Mouse (Mus musculus): Measurements from ENCODE around the gene Rasl11b. TPM values are rescaled to one million over a fixed set of nuclear protein-coding genes. Genes with fewer than 3 reads are reported as not detected.

Gene Rasl11b
- polyA plus RNA-seq, 1 experiment from 2014 or later: 91.2 TPM

GRCm38 (mm10) chr5:74226183-74226582, 31.1 kb downstream of the Rasl11b start:
- no peaks in the 10 kb centered on the region for H3K36me3 ChIP-seq
- WGBS: 91% methylated on average over 5 of the region's 5 CpGs
- H3K9me3 ChIP-seq (replicated peaks): no peaks in the 10 kb centered on the region
- no peaks in the 10 kb centered on the region for H3K27me3 ChIP-seq (ENCODE audit: low read depth, poor library complexity, severe bottlenecking)
- no peak for DNase-seq (ENCODE audit: low spot score)
- peaks cover 8% of the 10 kb centered on the region; the same call in 1 of the 2 replicates for H3K4me1 ChIP-seq
- H3K27ac ChIP-seq: no peak overlapping the region
- H3K4me3 ChIP-seq: no peak overlapping the region

- no peak overlapping the region for H3K4me3 ChIP-seq
- no peaks in the 10 kb centered on the region for H3K27me3 ChIP-seq (ENCODE audit: low read depth, poor library complexity, severe bottlenecking)
- no peak for DNase-seq (ENCODE audit: low spot score)
- H3K36me3 ChIP-seq: no peaks in the 10 kb centered on the region
- no peaks in the 10 kb centered on the region for H3K9me3 ChIP-seq (replicated peaks)
- 96% methylated on average over 6 of the region's 6 CpGs for WGBS
- no peak overlapping the region for H3K27ac ChIP-seq
- H3K4me1 ChIP-seq: peaks cover 11% of the 10 kb centered on the region; the same call in 1 of the 2 replicates
Measured at GRCm38 (mm10) chr5:74227352-74227751, 32.3 kb downstream of the Rasl11b start.

GRCm38 (mm10) chr5:74228938-74229337, 33.9 kb downstream of the Rasl11b start:
- Histone ChIP-seq H3K4me1 (peaks cover 11% of the 10 kb centered on the region; the same call in 1 of the 2 replicates), H3K27ac (no peak overlapping the region), H3K4me3 (no peak overlapping the region), H3K36me3 (no peaks in the 10 kb centered on the region), H3K9me3 (replicated peaks) (no peaks in the 10 kb centered on the region), H3K27me3 (ENCODE audit: low read depth, poor library complexity, severe bottlenecking) (no peaks in the 10 kb centered on the region)
- no peak for DNase-seq (ENCODE audit: low spot score)
- WGBS: 54% methylated on average over 1 of the region's 1 CpGs

GRCm38 (mm10) chr5:74229775-74230413, 34.8 kb downstream of the Rasl11b start:
- Histone ChIP-seq H3K36me3 (no peaks in the 10 kb centered on the region), H3K9me3 (replicated peaks) (no peaks in the 10 kb centered on the region), H3K27ac (peak overlapping the region; percentile 21; the same call in 1 of the 2 replicates), H3K4me3 (no peak overlapping the region), H3K4me1 (peaks cover 11% of the 10 kb centered on the region; the same call in 1 of the 2 replicates), H3K27me3 (ENCODE audit: low read depth, poor library complexity, severe bottlenecking) (no peaks in the 10 kb centered on the region)
- 72% methylated on average over 11 of the region's 11 CpGs for WGBS
- no peak for DNase-seq (ENCODE audit: low spot score)

- H3K27me3 ChIP-seq (ENCODE audit: low read depth, poor library complexity, severe bottlenecking): no peaks in the 10 kb centered on the region
- WGBS: 74% methylated on average over 2 of the region's 2 CpGs
- H3K4me1 ChIP-seq: peaks cover 11% of the 10 kb centered on the region; the same call in 1 of the 2 replicates
- H3K9me3 ChIP-seq (replicated peaks): no peaks in the 10 kb centered on the region
- peak overlapping the region; percentile 21; the same call in 1 of the 2 replicates for H3K27ac ChIP-seq
- no peaks in the 10 kb centered on the region for H3K36me3 ChIP-seq
- no peak for DNase-seq (ENCODE audit: low spot score)
- H3K4me3 ChIP-seq: no peak overlapping the region
Measured at GRCm38 (mm10) chr5:74230525-74230924, 35.4 kb downstream of the Rasl11b start.

- 93% methylated on average over 7 of the region's 7 CpGs for WGBS
- DNase-seq (ENCODE audit: low spot score): no peak
- Histone ChIP-seq H3K4me1 (peaks cover 11% of the 10 kb centered on the region; the same call in 1 of the 2 replicates), H3K27me3 (ENCODE audit: low read depth, poor library complexity, severe bottlenecking) (no peaks in the 10 kb centered on the region), H3K9me3 (replicated peaks) (no peaks in the 10 kb centered on the region), H3K4me3 (no peak overlapping the region), H3K27ac (no peak overlapping the region), H3K36me3 (no peaks in the 10 kb centered on the region)
Measured at GRCm38 (mm10) chr5:74233808-74234207, 38.7 kb downstream of the Rasl11b start.

- Histone ChIP-seq H3K36me3 (no peaks in the 10 kb centered on the region), H3K4me1 (peaks cover 24% of the 10 kb centered on the region), H3K27me3 (ENCODE audit: low read depth, poor library complexity, severe bottlenecking) (no peaks in the 10 kb centered on the region), H3K9me3 (replicated peaks) (no peaks in the 10 kb centered on the region), H3K27ac (no peak overlapping the region), H3K4me3 (no peak overlapping the region)
- 93% methylated on average over 1 of the region's 1 CpGs for WGBS
- DNase-seq (ENCODE audit: low spot score): no peak
Measured at GRCm38 (mm10) chr5:74239369-74239768, 44.3 kb downstream of the Rasl11b start.

- 79% methylated on average over 8 of the region's 8 CpGs for WGBS
- Histone ChIP-seq H3K9me3 (replicated peaks) (no peaks in the 10 kb centered on the region), H3K27ac (0 out of 2 replicates have a peak overlapping the region, but pooled peaks have one; percentile 28), H3K27me3 (ENCODE audit: low read depth, poor library complexity, severe bottlenecking) (no peaks in the 10 kb centered on the region), H3K4me3 (no peak overlapping the region), H3K4me1 (peaks cover 24% of the 10 kb centered on the region), H3K36me3 (no peaks in the 10 kb centered on the region)
- no peak for DNase-seq (ENCODE audit: low spot score)
Measured at GRCm38 (mm10) chr5:74240298-74240697, 45.2 kb downstream of the Rasl11b start.

GRCm38 (mm10) chr5:74240926-74241680, 46.0 kb downstream of the Rasl11b start:
- DNase-seq (ENCODE audit: low spot score): no peak

GRCm38 (mm10) chr5:74242654-74243053, 47.6 kb downstream of the Rasl11b start:
- WGBS: 66% methylated on average over 3 of the region's 3 CpGs
- no peaks in the 10 kb centered on the region for H3K36me3 ChIP-seq
- no peak overlapping the region for H3K27ac ChIP-seq
- H3K27me3 ChIP-seq (ENCODE audit: low read depth, poor library complexity, severe bottlenecking): no peaks in the 10 kb centered on the region
- peaks cover 29% of the 10 kb centered on the region for H3K4me1 ChIP-seq
- no peaks in the 10 kb centered on the region for H3K9me3 ChIP-seq (replicated peaks)
- H3K4me3 ChIP-seq: no peak overlapping the region
- no peak for DNase-seq (ENCODE audit: low spot score)

More at GRCm38 (mm10) chr5:74240926-74241680, 46.0 kb downstream of the Rasl11b start:
- H3K4me3 ChIP-seq: no peak overlapping the region
- peaks cover 24% of the 10 kb centered on the region for H3K4me1 ChIP-seq
- no peaks in the 10 kb centered on the region for H3K36me3 ChIP-seq
- no peaks in the 10 kb centered on the region for H3K9me3 ChIP-seq (replicated peaks)
- 55% methylated on average over 13 of the region's 13 CpGs for WGBS
- H3K27ac ChIP-seq: no peak overlapping the region
- no peaks in the 10 kb centered on the region for H3K27me3 ChIP-seq (ENCODE audit: low read depth, poor library complexity, severe bottlenecking)

GRCm38 (mm10) chr5:74244406-74245019, 49.4 kb downstream of the Rasl11b start:
- H3K4me1 ChIP-seq: peaks cover 31% of the 10 kb centered on the region
- DNase-seq (ENCODE audit: low spot score): no peak
- no peaks in the 10 kb centered on the region for H3K9me3 ChIP-seq (replicated peaks)
- 91% methylated on average over 14 of the region's 14 CpGs for WGBS
- H3K27me3 ChIP-seq (ENCODE audit: low read depth, poor library complexity, severe bottlenecking): no peaks in the 10 kb centered on the region
- no peak overlapping the region for H3K4me3 ChIP-seq
- H3K27ac ChIP-seq: no peak overlapping the region
- H3K36me3 ChIP-seq: no peaks in the 10 kb centered on the region

- Histone ChIP-seq H3K4me1 (peaks cover 35% of the 10 kb centered on the region), H3K9me3 (replicated peaks) (no peaks in the 10 kb centered on the region), H3K27ac (0 out of 2 replicates have a peak overlapping the region, but pooled peaks have one; percentile 30), H3K4me3 (no peak overlapping the region), H3K27me3 (ENCODE audit: low read depth, poor library complexity, severe bottlenecking) (no peaks in the 10 kb centered on the region), H3K36me3 (no peaks in the 10 kb centered on the region)
- no peak for DNase-seq (ENCODE audit: low spot score)
- 94% methylated on average over 8 of the region's 8 CpGs for WGBS
Measured at GRCm38 (mm10) chr5:74245641-74246145, 50.6 kb downstream of the Rasl11b start.
